Mouse (Mus musculus) brain, embryonic 14.5 days (tissue): ENCODE measurements around the gene Snx27.

ENCODE experiments used
- CTCF ChIP-seq: fragments of 200-500 bp; IDR thresholded peaks from 2 replicates; pipeline ENCODE4 v1.5.1; 2012; ENCODE audit warnings: inconsistent platforms, mild to moderate bottlenecking, moderate library complexity, borderline replicate concordance; ENCODE audit not compliant: insufficient read depth, insufficient read length; ENCODE audit errors: extremely low read depth
- POLR2A ChIP-seq: fragments of 200-500 bp; IDR thresholded peaks from 2 replicates; pipeline ENCODE4 v1.6.1; 2012; ENCODE audit warnings: mild to moderate bottlenecking, inconsistent platforms, borderline replicate concordance; ENCODE audit not compliant: poor library complexity, insufficient read depth, insufficient read length, severe bottlenecking; ENCODE audit errors: extremely low read depth

- TF ChIP-seq POLR2A: no peak
- peak; percentile 80 for TF ChIP-seq CTCF
These were observed 19.4 kb upstream of the Snx27 start for GRCm38 (mm10) chr3:94601959-94602358.
